Mouse (Mus musculus) adrenal gland, postnatal 36 days (tissue): ENCODE measurements around the gene Flad1. TPM values are rescaled to one million over a fixed set of nuclear protein-coding genes. Genes with fewer than 3 reads are reported as not detected.
A peak's percentile ranks its signal among the peaks of the same experiment; 100 is the strongest.

Experiments
- DNase-seq, 2 experiments: peaks; one replicate each; pipeline ENCODE4 v3.0.0; 2021; ENCODE audit warnings: mixed read lengths in 1 of 2
- total RNA-seq, 2 experiments: library from RNA; stranded (reverse); gene quantifications; 2 replicates each; pipeline ENCODE4 v1.2.3; 2021

Gene Flad1
- total RNA-seq, 2 experiments from 2014 or later, result 23.3 to 30.0 TPM

GRCm38 (mm10) chr3:89395806-89396653, 15.6 kb downstream of the Flad1 start:
- peak; percentile 75 to 80 for DNase-seq

GRCm38 (mm10) chr3:89395419-89395805, 16.3 kb downstream of the Flad1 start:
- DNase-seq, result peak in 1 of 2 experiments; percentile 53

GRCm38 (mm10) chr3:89394894-89395256, 16.8 kb downstream of the Flad1 start:
- peak; percentile 82 to 88 for DNase-seq

GRCm38 (mm10) chr3:89394006-89394893, 17.4 kb downstream of the Flad1 start, which contains the start of gene Zbtb7b:
Gene Zbtb7b, minus strand, starts transcription at chr3:89394776.
- DNase-seq, result peak; percentile 90 to 94

- DNase-seq, result peak; percentile 100
These were observed 18.1 kb downstream of the Flad1 start for GRCm38 (mm10) chr3:89393605-89394004.

GRCm38 (mm10) chr3:89392871-89393311, 18.8 kb downstream of the Flad1 start:
- peak; percentile 45 to 67 for DNase-seq

GRCm38 (mm10) chr3:89391663-89392511, 19.8 kb downstream of the Flad1 start:
- DNase-seq, result peak; percentile 85 to 86

- DNase-seq, result peak; percentile 47 to 60
These were observed 20.7 kb downstream of the Flad1 start for GRCm38 (mm10) chr3:89390699-89391662.

GRCm38 (mm10) chr3:89390111-89390515, 21.6 kb downstream of the Flad1 start:
- peak; percentile 81 to 88 for DNase-seq

- DNase-seq, result no peak
These were observed 22.5 kb downstream of the Flad1 start for GRCm38 (mm10) chr3:89388901-89389740.

- peak in 1 of 2 experiments; percentile 74 for DNase-seq
These were observed 23.4 kb downstream of the Flad1 start for GRCm38 (mm10) chr3:89388134-89388881.

GRCm38 (mm10) chr3:89387632-89388031, 24.0 kb downstream of the Flad1 start:
- DNase-seq, result peak in 1 of 2 experiments; percentile 61

GRCm38 (mm10) chr3:89386438-89387420, 24.9 kb downstream of the Flad1 start:
- peak in 1 of 2 experiments; percentile 53 for DNase-seq

- DNase-seq, result no peak
These were observed 26.2 kb downstream of the Flad1 start for GRCm38 (mm10) chr3:89385451-89385850.

- DNase-seq, result no peak
These were observed 27.2 kb downstream of the Flad1 start for GRCm38 (mm10) chr3:89384331-89385076.

GRCm38 (mm10) chr3:89383651-89384255, 27.9 kb downstream of the Flad1 start:
- no peak for DNase-seq
